Mouse (Mus musculus) brain, adult 2 months (tissue): ENCODE data around the gene Prkca.

Source experiments
- DNase-seq: peaks from one replicate; pipeline ENCODE4 v3.0.0; 2011; ENCODE audit warnings: low read depth, low spot score

Gene Prkca

GRCm38 (mm10) chr11:108206602-108207001 lies 137.1 kb downstream of the Prkca start:
- no peak for DNase-seq

GRCm38 (mm10) chr11:108204895-108205248 lies 138.9 kb downstream of the Prkca start:
- no peak for DNase-seq

- DNase-seq: peak; percentile 56
These were observed 139.4 kb downstream of the Prkca start for GRCm38 (mm10) chr11:108204202-108204894.

GRCm38 (mm10) chr11:108202835-108203234 lies 140.9 kb downstream of the Prkca start:
- DNase-seq: no peak

GRCm38 (mm10) chr11:108200679-108201586 lies 142.8 kb downstream of the Prkca start:
- no peak for DNase-seq

GRCm38 (mm10) chr11:108199429-108199985 lies 144.2 kb downstream of the Prkca start:
- DNase-seq: no peak

GRCm38 (mm10) chr11:108198592-108198991 lies 145.1 kb downstream of the Prkca start:
- DNase-seq: no peak

- DNase-seq: no peak
These were observed 146.1 kb downstream of the Prkca start for GRCm38 (mm10) chr11:108197427-108198218.

- no peak for DNase-seq
These were observed 146.9 kb downstream of the Prkca start for GRCm38 (mm10) chr11:108196796-108197195.

- peak; percentile 59 for DNase-seq
These were observed 153.4 kb downstream of the Prkca start for GRCm38 (mm10) chr11:108190298-108190697.

GRCm38 (mm10) chr11:108189362-108189761 lies 154.4 kb downstream of the Prkca start:
- no peak for DNase-seq

- DNase-seq: peak; percentile 78
These were observed 161.3 kb downstream of the Prkca start for GRCm38 (mm10) chr11:108182421-108182820.

- DNase-seq: no peak
These were observed 162.6 kb downstream of the Prkca start for GRCm38 (mm10) chr11:108181012-108181713.

GRCm38 (mm10) chr11:108178802-108179201 lies 164.9 kb downstream of the Prkca start:
- no peak for DNase-seq

- DNase-seq: no peak
These were observed 165.5 kb downstream of the Prkca start for GRCm38 (mm10) chr11:108178258-108178657.

GRCm38 (mm10) chr11:108176715-108177114 lies 167.0 kb downstream of the Prkca start:
- DNase-seq: peak; percentile 65

GRCm38 (mm10) chr11:108171917-108172316 lies 171.8 kb downstream of the Prkca start:
- peak; percentile 86 for DNase-seq

GRCm38 (mm10) chr11:108171260-108171659 lies 172.5 kb downstream of the Prkca start:
- no peak for DNase-seq

- no peak for DNase-seq
These were observed 173.6 kb downstream of the Prkca start for GRCm38 (mm10) chr11:108170107-108170506.

GRCm38 (mm10) chr11:108165725-108166124 lies 178.0 kb downstream of the Prkca start:
- DNase-seq: peak; percentile 84

- no peak for DNase-seq
These were observed 181.1 kb downstream of the Prkca start for GRCm38 (mm10) chr11:108162639-108163038.
